Comparison of ENCODE assay signal across 25 mouse cellular contexts in the genomic region with DNA sequence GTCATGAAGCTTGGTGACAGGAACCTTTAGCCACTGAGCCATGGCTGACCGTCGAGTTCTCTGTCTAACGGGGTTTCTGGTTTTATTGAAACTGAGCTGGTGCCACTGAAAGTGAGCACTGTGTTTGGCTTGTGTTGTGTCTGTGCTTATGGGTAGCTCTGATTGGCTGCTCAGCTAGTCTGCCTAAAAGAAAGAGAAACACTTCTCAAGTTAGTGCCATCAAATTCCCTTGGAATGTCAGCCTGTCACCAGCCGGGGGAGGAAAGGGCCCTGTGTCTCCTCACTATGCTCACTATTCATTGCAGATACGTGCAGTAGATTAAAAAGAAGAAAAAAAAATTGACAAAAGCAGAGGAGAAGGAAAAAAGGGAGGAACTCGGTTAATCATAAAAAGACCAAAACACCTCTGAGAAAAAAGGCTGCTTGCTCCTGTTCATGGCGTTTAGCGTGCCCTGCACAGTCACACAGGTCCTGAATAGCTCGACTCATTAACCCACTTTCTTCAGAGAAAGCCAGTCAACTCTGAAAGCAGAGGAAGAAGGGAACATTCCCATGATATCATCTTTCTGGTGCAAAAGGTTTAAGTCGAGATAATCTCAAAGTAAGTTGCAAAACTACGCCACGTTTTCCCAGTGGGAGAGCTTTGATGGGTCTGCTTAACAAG.
DNase-seq lines count a peak whose midpoint lies in the region; ATAC-seq lines count a peak whose summit lies in the region.
"Had no signal": no experiment of that assay in that cellular context is flagged by ENCODE, and none has a peak within 500 bp of the region (broad histone marks: within the 10 kb centered on the region; RNA-seq: fewer than 3 reads in every experiment).

No protein-coding gene starts in this region.

- peaks cover 8% of the 10 kb centered on the region for H3K36me3 ChIP-seq in forebrain, embryonic 12.5 days (replicated peaks)
- H3K36me3 ChIP-seq in forebrain, embryonic 11.5 days (ENCODE audit: control insufficient read depth, insufficient read depth, low read length) = peaks cover 4% of the 10 kb centered on the region; the same call in 1 of the 2 replicates
- H3K36me3 ChIP-seq in heart, embryonic 15.5 days = peaks cover 3% of the 10 kb centered on the region
- peaks cover 4% of the 10 kb centered on the region for H3K36me3 ChIP-seq in kidney, embryonic 16.5 days (ENCODE audit: insufficient read depth, low read length)

- H3K4me3 ChIP-seq in forebrain, embryonic 12.5 days (replicated peaks) = no peak overlapping the region
- no peak overlapping the region for H3K4me3 ChIP-seq in forebrain, embryonic 11.5 days (ENCODE audit: low read depth, low read length)
- no peak overlapping the region for H3K4me3 ChIP-seq in heart, embryonic 15.5 days
- 0 out of 2 replicates have a peak overlapping the region, but pooled peaks have one; percentile 5 for H3K4me3 ChIP-seq in kidney, embryonic 16.5 days (ENCODE audit: low read length)
- H3K4me3 ChIP-seq: heart, embryonic 12.5 days; hindbrain, embryonic 12.5 days; midbrain, embryonic 10.5 days; myocyte; neural tube, embryonic 13.5 days had no signal

- H3K4me1 ChIP-seq in forebrain, embryonic 12.5 days = peaks cover 51% of the 10 kb centered on the region
- peaks cover 18% of the 10 kb centered on the region for H3K4me1 ChIP-seq in forebrain, embryonic 11.5 days (replicated peaks; ENCODE audit: control insufficient read depth, insufficient read depth, low read length)
- H3K4me1 ChIP-seq in heart, embryonic 15.5 days (replicated peaks) = peaks cover 28% of the 10 kb centered on the region
- peaks cover 39% of the 10 kb centered on the region for H3K4me1 ChIP-seq in kidney, embryonic 16.5 days (ENCODE audit: insufficient read depth, low read length)

- H3K27me3 ChIP-seq in forebrain, embryonic 12.5 days = no peaks in the 10 kb centered on the region
- no peaks in the 10 kb centered on the region for H3K27me3 ChIP-seq in forebrain, embryonic 11.5 days (ENCODE audit: control insufficient read depth, insufficient read depth, low read length)
- H3K27me3 ChIP-seq in heart, embryonic 15.5 days = no peaks in the 10 kb centered on the region
- no peaks in the 10 kb centered on the region for H3K27me3 ChIP-seq in kidney, embryonic 16.5 days (ENCODE audit: insufficient read depth, low read length)
- H3K27me3 ChIP-seq: heart, embryonic 12.5 days; hindbrain, embryonic 12.5 days; neural tube, embryonic 13.5 days had no signal

- ATAC-seq in forebrain, embryonic 12.5 days (ENCODE audit: low FRiP score) = no peak
- ATAC-seq in forebrain, embryonic 11.5 days (replicated peaks; ENCODE audit: low FRiP score) = no peak
- ATAC-seq in heart, embryonic 15.5 days (replicated peaks; ENCODE audit: insufficient number of reproducible peaks, insufficient read depth, low FRiP score, low read depth) = no peak
- peak; percentile 83 for ATAC-seq in kidney, embryonic 16.5 days (ENCODE audit: low FRiP score, low TSS enrichment)
- ATAC-seq: CD4-positive, CD25-positive, alpha-beta regulatory T cell, adult 4 months; liver, postnatal 0 days; lung, postnatal 0 days; midbrain, embryonic 16.5 days had no signal

- no peaks in the 10 kb centered on the region for H3K9me3 ChIP-seq in forebrain, embryonic 12.5 days
- H3K9me3 ChIP-seq in forebrain, embryonic 11.5 days (ENCODE audit: control insufficient read depth, low read length) = peaks cover 1% of the 10 kb centered on the region
- H3K9me3 ChIP-seq in heart, embryonic 15.5 days (replicated peaks) = no peaks in the 10 kb centered on the region
- no peaks in the 10 kb centered on the region; the same call in 1 of the 2 replicates for H3K9me3 ChIP-seq in kidney, embryonic 16.5 days (ENCODE audit: low read length)
- H3K9me3 ChIP-seq: hindbrain, embryonic 12.5 days; midbrain, embryonic 10.5 days; neural tube, embryonic 13.5 days had no signal

- 0 out of 2 replicates have a peak overlapping the region, but pooled peaks have one; percentile 13 for H3K27ac ChIP-seq in forebrain, embryonic 12.5 days
- H3K27ac ChIP-seq in forebrain, embryonic 11.5 days (ENCODE audit: low read depth, low read length) = no peak overlapping the region
- H3K27ac ChIP-seq in heart, embryonic 15.5 days = 0 out of 2 replicates have a peak overlapping the region, but pooled peaks have one; percentile 4
- peak overlapping the region; percentile 65 for H3K27ac ChIP-seq in kidney, embryonic 16.5 days (ENCODE audit: low read length)
- H3K27ac ChIP-seq: hindbrain, embryonic 12.5 days; midbrain, embryonic 10.5 days; neural tube, embryonic 13.5 days had no signal

- intact Hi-C loops in heart, postnatal 36 days (cut with DNase I) = no loop called here

- WGBS in forebrain, embryonic 12.5 days = 20% methylated on average over 12 of the region's 12 CpGs
- 32% methylated on average over 12 of the region's 12 CpGs for WGBS in forebrain, embryonic 11.5 days
- 59% methylated on average over 12 of the region's 12 CpGs for WGBS in heart, embryonic 15.5 days
- 22% methylated on average over 12 of the region's 12 CpGs for WGBS in kidney, embryonic 16.5 days

- DNase-seq in forebrain, embryonic 11.5 days (ENCODE audit: low spot score) = no peak
- no peak for DNase-seq in heart, postnatal 36 days
- DNase-seq in kidney, postnatal 25 days = no peak
- peak; percentile 40 for DNase-seq in retina, embryonic 14.5 days (ENCODE audit: low spot score)
- no peak for DNase-seq in right cerebral cortex, postnatal 10 days (ENCODE audit: low spot score in 2 of 2)
- DNase-seq: adrenal gland, postnatal 36 days; cerebellum, adult 11 months; cerebellum, adult 9-11 months; heart, postnatal 14 days; liver, postnatal 0 days; right cerebral cortex, adult 18-20 months; thymus, adult 18-20 months; thymus, postnatal 4 days had no signal

- no peak overlapping the region for H3K4me2 ChIP-seq in forebrain, embryonic 12.5 days
- H3K4me2 ChIP-seq in forebrain, embryonic 11.5 days (ENCODE audit: low read depth, low read length, severe bottlenecking) = no peak overlapping the region
- no peak overlapping the region for H3K4me2 ChIP-seq in heart, embryonic 15.5 days
- peak overlapping the region; percentile 25 for H3K4me2 ChIP-seq in kidney, embryonic 16.5 days (replicated peaks; ENCODE audit: low read depth, low read length)
- H3K4me2 ChIP-seq: heart, embryonic 12.5 days; hindbrain, embryonic 12.5 days; liver, embryonic 11.5 days; neural tube, embryonic 13.5 days had no signal

- H3K9ac ChIP-seq in forebrain, embryonic 12.5 days = no peak overlapping the region
- H3K9ac ChIP-seq in forebrain, embryonic 11.5 days (ENCODE audit: low read length) = no peak overlapping the region
- no peak overlapping the region for H3K9ac ChIP-seq in heart, embryonic 15.5 days
- H3K9ac ChIP-seq in kidney, embryonic 16.5 days (replicated peaks; ENCODE audit: low read length) = no peak overlapping the region
- H3K9ac ChIP-seq: heart, embryonic 12.5 days; hindbrain, embryonic 12.5 days; liver, postnatal 0 days; neural tube, embryonic 13.5 days had no signal
